8 mouse cellular contexts compared by ENCODE assay signal in the genomic region with DNA sequence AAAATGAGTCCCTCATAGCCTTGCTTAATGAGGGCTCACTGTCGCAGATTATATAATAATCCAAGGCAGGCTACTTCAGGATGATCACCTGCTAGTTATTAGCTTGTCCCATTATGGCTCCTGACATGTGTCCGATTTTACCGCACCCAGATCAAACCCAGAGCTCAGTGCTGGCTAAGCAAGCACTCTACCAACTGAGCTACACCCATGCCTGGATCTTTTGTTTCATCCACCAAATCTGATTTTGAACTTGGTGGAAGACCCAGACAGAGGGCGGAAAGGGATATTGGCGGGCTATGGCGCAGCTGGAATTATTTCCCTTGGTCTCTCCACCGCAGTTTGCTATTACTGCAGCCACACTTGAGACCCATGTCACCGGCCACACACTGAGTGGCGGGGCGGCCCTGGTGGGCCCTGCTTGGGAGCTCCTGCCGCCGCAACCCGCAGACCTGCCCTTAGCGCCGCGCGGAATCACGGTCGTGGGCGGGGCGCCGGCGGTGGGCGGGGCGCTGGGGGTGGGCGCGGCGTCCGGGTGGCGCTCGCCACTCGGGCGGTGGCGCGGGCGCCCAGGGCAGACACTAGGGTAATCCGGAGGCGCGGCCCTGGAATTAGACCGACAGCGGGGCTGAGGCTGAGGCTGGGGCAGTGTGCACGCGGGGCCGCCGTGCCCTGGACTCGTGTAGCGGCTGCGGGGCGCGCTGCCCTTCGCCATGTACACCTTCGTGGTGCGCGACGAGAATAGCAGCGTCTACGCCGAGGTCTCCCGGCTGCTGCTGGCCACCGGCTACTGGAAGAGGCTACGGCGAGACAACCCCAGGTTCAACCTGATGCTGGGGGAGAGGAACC. TPM values are rescaled to one million over a fixed set of nuclear protein-coding genes. Genes with fewer than 3 reads are reported as not detected.
A peak's percentile ranks its signal among the peaks of the same experiment; 100 is the strongest.
DNase-seq lines count a peak whose midpoint lies in the region; ATAC-seq and TF ChIP-seq lines count a peak whose summit lies in the region.

A gene (plus strand): TSS at position 506 of the 846 bp plus-strand sequence.

- H3K27ac ChIP-seq in heart, embryonic 11.5 days (ENCODE audit: low read depth, low read length), result peak within 1 kb of the TSS; percentile 41; the same call in 1 of the 2 replicates
- peak within 1 kb of the TSS; percentile 61 for H3K27ac ChIP-seq in kidney, embryonic 14.5 days (ENCODE audit: low read depth, low read length)
- H3K27ac ChIP-seq in liver, adult 2 months (replicated peaks; ENCODE audit: insufficient read depth, low read depth, low read length), result peak within 1 kb of the TSS; percentile 57

- TF ChIP-seq POLR2A in liver, adult 2 months (IDR thresholded peaks at IDR 0.05; ENCODE audit: extremely low read depth, insufficient read depth, low read length), result 0 out of 2 replicates have a peak, but pooled peaks have one; percentile 41

- WGBS in heart, embryonic 11.5 days (ENCODE audit: insufficient replicate concordance), result 2% methylated on average over 61 of the region's 62 CpGs
- WGBS in kidney, embryonic 14.5 days, result under 1% methylated on average over 58 of the region's 62 CpGs
- 2% methylated on average over 62 of the region's 62 CpGs for WGBS in liver, adult 2 months

- H3K36me3 ChIP-seq in heart, embryonic 11.5 days (ENCODE audit: control insufficient read depth, insufficient read depth, low read length), result no peaks in the 10 kb centered on the region
- 0 out of 2 replicates have a peak, but pooled peaks cover 4% of the 10 kb centered on the region for H3K36me3 ChIP-seq in kidney, embryonic 14.5 days (ENCODE audit: control insufficient read depth, insufficient read depth, low read length)
- no peaks in the 10 kb centered on the region for H3K36me3 ChIP-seq in liver, adult 2 months (ENCODE audit: control insufficient read depth, insufficient read depth, low read length)

- peaks cover 5% of the 10 kb centered on the region; the same call in 1 of the 2 replicates for H3K4me1 ChIP-seq in heart, embryonic 11.5 days (ENCODE audit: control insufficient read depth, insufficient read depth, low read length)
- H3K4me1 ChIP-seq in kidney, embryonic 14.5 days (ENCODE audit: control insufficient read depth, insufficient read depth, low read length), result peaks cover 10% of the 10 kb centered on the region
- H3K4me1 ChIP-seq in liver, adult 2 months (ENCODE audit: control insufficient read depth, insufficient read depth, low read length), result peaks cover 6% of the 10 kb centered on the region; the same call in 1 of the 2 replicates

- H3K9ac ChIP-seq in heart, embryonic 11.5 days (ENCODE audit: low read depth, low read length), result peak within 1 kb of the TSS; percentile 88
- peak within 1 kb of the TSS; percentile 74 for H3K9ac ChIP-seq in kidney, embryonic 14.5 days (ENCODE audit: low read depth, low read length)
- H3K9ac ChIP-seq in liver, adult 2 months (ENCODE audit: low read depth, low read length), result peak within 1 kb of the TSS; percentile 94

- H3K4me3 ChIP-seq in heart, embryonic 11.5 days (ENCODE audit: low read depth, low read length), result peak within 1 kb of the TSS; percentile 89
- peak within 1 kb of the TSS; percentile 58 for H3K4me3 ChIP-seq in kidney, embryonic 14.5 days (ENCODE audit: low read length)
- H3K4me3 ChIP-seq in liver, adult 2 months (ENCODE audit: insufficient read depth, low read depth, low read length), result peak within 1 kb of the TSS; percentile 91

- DNase-seq in CD4-positive, CD25-positive, alpha-beta regulatory T cell, adult 2 months (ENCODE audit: low read depth, low spot score), result peak; percentile 86
- DNase-seq in brain, embryonic 18.5 days (ENCODE audit: low read depth, low spot score), result peak; percentile 36
- DNase-seq in liver, adult 2 months (ENCODE audit: extremely low read depth, low read depth, low spot score), result peak; percentile 62
- peak; percentile 47 to 62 for DNase-seq in spleen, postnatal 14 days (ENCODE audit: low spot score in 2 of 2)

- H3K4me2 ChIP-seq in heart, embryonic 11.5 days, result peak within 1 kb of the TSS; percentile 91
- peak within 1 kb of the TSS; percentile 38 for H3K4me2 ChIP-seq in kidney, embryonic 14.5 days (replicated peaks; ENCODE audit: low read depth, low read length)

- H3K27me3 ChIP-seq in heart, embryonic 11.5 days (ENCODE audit: control insufficient read depth, insufficient read depth, low read length), result no peaks in the 10 kb centered on the region
- H3K27me3 ChIP-seq in kidney, embryonic 14.5 days (ENCODE audit: control insufficient read depth, insufficient read depth, low read length), result no peaks in the 10 kb centered on the region
- no peaks in the 10 kb centered on the region for H3K27me3 ChIP-seq in liver, adult 2 months (ENCODE audit: control insufficient read depth, insufficient read depth, low read length)

- no peak for TF ChIP-seq CTCF in liver, adult 2 months (IDR thresholded peaks at IDR 0.05; ENCODE audit: low read depth, low read length)

- 0 out of 2 replicates have a peak, but pooled peaks have one; percentile 56 for ATAC-seq in erythroblast, adult 5-6 weeks (replicated peaks; ENCODE audit: low FRiP score, poor library complexity, severe bottlenecking)
- peak; percentile 93 for ATAC-seq in heart, embryonic 11.5 days (replicated peaks; ENCODE audit: insufficient number of reproducible peaks, low FRiP score, low TSS enrichment)
- peak; percentile 94 for ATAC-seq in kidney, embryonic 14.5 days (ENCODE audit: low FRiP score, low TSS enrichment)
- ATAC-seq in monocyte, adult 5-6 weeks (replicated peaks; ENCODE audit: insufficient number of reproducible peaks, low FRiP score, low TSS enrichment, poor library complexity, severe bottlenecking), result peak; percentile 59; the same call in 1 of the 2 replicates

- H3K9me3 ChIP-seq in heart, embryonic 11.5 days (replicated peaks; ENCODE audit: control insufficient read depth, low read length), result no peaks in the 10 kb centered on the region
- no peaks in the 10 kb centered on the region for H3K9me3 ChIP-seq in kidney, embryonic 14.5 days (ENCODE audit: control insufficient read depth, low read length)

- no peaks in the 10 kb centered on the region; the same call in 1 of the 2 replicates for H3K79me2 ChIP-seq in liver, adult 2 months (ENCODE audit: control insufficient read depth, insufficient read depth, low read length)

RNA-seq across cellular contexts. Expression of the gene that starts here (rescaled TPM):
- total RNA-seq in erythroblast, adult 5-6 weeks (2015; ENCODE audit: low replicate concordance), result 0.63 TPM in 1 of 2 replicates, not detected in the other
- 0.84 and 2.1 TPM in 2 replicates for total RNA-seq in erythroblast, adult 5-6 weeks (2017; ENCODE audit: low replicate concordance)
- 7.4 and 8.5 TPM in 2 replicates for polyA plus RNA-seq in heart, embryonic 11.5 days (2014; fragmentation: Nextera tagmentation; extraction: Ambion mirVana)
- 12.2 and 20.5 TPM in 2 replicates for polyA plus RNA-seq in kidney, embryonic 14.5 days (2014; fragmentation: Nextera tagmentation; extraction: Ambion mirVana)
- 3.3 and 3.8 TPM in 2 replicates for total RNA-seq in liver, adult 2 months (2014; rRNA removed)
- polyA plus RNA-seq in liver, adult 2 months (2012; rRNA removed), result 1.9 and 2.4 TPM in 2 replicates
- 1.7 to 5.8 TPM (median 2.2 TPM) in 3 replicates for total RNA-seq in monocyte, adult 5-6 weeks (2017)

Comparison
In these comparisons a context has a peak if more than half of its experiments do, and no peak if none do; other contexts are left out.
1. Peak in every context shown above with its lines: DNase-seq, ATAC-seq, H3K4me3 ChIP-seq and H3K27ac ChIP-seq.
2. DNase-seq: peak in every context shown above with its lines; median percentile 86 in CD4-positive, CD25-positive, alpha-beta regulatory T cell, adult 2 months; 62 in liver, adult 2 months; 54 in spleen, postnatal 14 days; 36 in brain, embryonic 18.5 days.